Mouse (Mus musculus) liver, postnatal 0 days (tissue): ENCODE measurements around the gene 1700088E04Rik.

ENCODE experiments used
- CTCF ChIP-seq: sonication (generic); IDR thresholded peaks from 2 replicates; pipeline ENCODE4 v1.5.1; 2016; ENCODE audit warnings: antibody characterized with exemption, low read depth
- EP300 ChIP-seq: IDR thresholded peaks from 2 replicates; pipeline ENCODE4 v1.6.1; 2016; ENCODE audit warnings: antibody characterized with exemption, low read depth, mild to moderate bottlenecking

- TF ChIP-seq CTCF (no peak), EP300 (no peak)
Observed at GRCm38 (mm10) chr15:79162301-79162700, 21.2 kb upstream of the 1700088E04Rik start.
